Mouse (Mus musculus): ENCODE measurements around the gene Itpkb.

DNA sequence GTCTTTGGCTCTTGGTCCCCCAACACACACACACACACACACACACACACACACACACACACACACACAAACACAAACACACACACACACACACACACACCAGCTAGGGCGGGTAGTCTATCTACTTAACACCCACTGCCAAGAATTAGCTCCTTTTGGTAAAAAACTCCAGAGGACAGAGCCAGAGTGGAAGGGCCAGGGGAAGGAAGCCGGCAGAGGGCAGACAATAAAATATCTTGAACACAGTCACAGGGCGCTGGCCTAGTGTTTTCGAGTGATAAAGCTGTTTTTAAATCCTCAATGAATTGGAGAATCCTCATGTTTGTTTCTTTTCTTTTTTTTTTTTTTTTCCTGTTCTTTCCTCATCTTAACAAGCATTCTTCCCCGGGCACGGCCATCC is 26.6 kb downstream of the Itpkb start:
- TF ChIP-seq CTCF (IDR thresholded peaks at IDR 0.05; ENCODE audit: control insufficient read depth, insufficient read depth, low read length) = no peak
- TF ChIP-seq POLR2A (IDR thresholded peaks at IDR 0.05; ENCODE audit: borderline replicate concordance, control insufficient read depth, low read depth, low read length) = no peak
